Mouse (Mus musculus) C2C12 (cell line): ENCODE results near the gene Lmod3.

Experiments
- CEBPB ChIP-seq: IDR thresholded peaks from one replicate; pipeline ENCODE4 v1.6.1; 2011; ENCODE audit warnings: low read depth, mild to moderate bottlenecking, control low read depth, moderate library complexity
- CTCF ChIP-seq: IDR thresholded peaks from one replicate; pipeline ENCODE4 v1.5.1; 2011; ENCODE audit not compliant: control insufficient read depth, insufficient read depth, insufficient read length
- FOSL1 ChIP-seq: IDR thresholded peaks from one replicate; pipeline ENCODE4 v1.8.0; 2011; ENCODE audit warnings: mild to moderate bottlenecking, low read length; ENCODE audit not compliant: poor library complexity, insufficient read depth, severe bottlenecking
- MAX ChIP-seq: IDR thresholded peaks from one replicate; pipeline ENCODE4 v1.6.1; 2011; ENCODE audit warnings: mild to moderate bottlenecking, control low read depth
- MYOD1 ChIP-seq: IDR thresholded peaks from one replicate; pipeline ENCODE4 v1.6.1; 2011; ENCODE audit warnings: low read depth; ENCODE audit not compliant: control insufficient read depth, insufficient read length
- MYOG ChIP-seq: IDR thresholded peaks from one replicate; pipeline ENCODE4 v1.6.1; 2011; ENCODE audit not compliant: control insufficient read depth, insufficient read length; ENCODE audit errors: extremely low read depth
- USF1 ChIP-seq: IDR thresholded peaks from one replicate; pipeline ENCODE4 v1.6.1; 2011; ENCODE audit warnings: low read depth, mild to moderate bottlenecking, control low read depth, moderate library complexity

GRCm38 (mm10) chr6:97252711-97253221 lies at the start of gene Lmod3:
- TF ChIP-seq USF1 (no peak), CTCF (no peak), MAX (no peak), FOSL1 (no peak), MYOG (no peak), MYOD1 (peak; percentile 13), CEBPB (no peak)
